Mouse (Mus musculus) stomach, embryonic 14.5 days (tissue): ENCODE measurements around the gene Clk3. TPM values are rescaled to one million over a fixed set of nuclear protein-coding genes. Genes with fewer than 3 reads are reported as not detected.

ENCODE experiments used
- ATAC-seq: fragments of 200-750 bp; cut with Nextera tagmentation; 2 replicates; pipeline ENCODE4 v1.8.0; 2017; ENCODE audit warnings: low read depth, moderate TSS enrichment; ENCODE audit not compliant: insufficient number of reproducible peaks, insufficient read depth, low FRiP score
- H3K27ac ChIP-seq: fragments of 300-500 bp; sonication (generic); 2 replicates; pipeline ENCODE4 v1.5.1; 2014; ENCODE audit warnings: mild to moderate bottlenecking, low read length, moderate library complexity, mixed read lengths
- H3K27me3 ChIP-seq: fragments of 300-500 bp; sonication (generic); 2 replicates; pipeline ENCODE4 v1.6.1; 2014; ENCODE audit warnings: low read length, control low read depth, mixed read lengths; ENCODE audit not compliant: control insufficient read depth, insufficient read depth
- H3K36me3 ChIP-seq: fragments of 300-500 bp; sonication (generic); 2 replicates; pipeline ENCODE4 v1.6.1; 2014; ENCODE audit warnings: mild to moderate bottlenecking, control low read depth, low read length, moderate library complexity, mixed read lengths; ENCODE audit not compliant: control insufficient read depth, insufficient read depth
- H3K4me1 ChIP-seq: fragments of 300-500 bp; sonication (generic); 2 replicates; pipeline ENCODE4 v1.6.1; 2014; ENCODE audit warnings: low read length, control low read depth, mixed read lengths; ENCODE audit not compliant: control insufficient read depth, insufficient read depth
- H3K4me2 ChIP-seq: fragments of 300-500 bp; sonication (generic); replicated peaks from 2 replicates; pipeline ENCODE4 v1.6.1; 2014; ENCODE audit warnings: low read depth, low read length, control low read depth
- H3K4me3 ChIP-seq: fragments of 300-500 bp; sonication (generic); 2 replicates; pipeline ENCODE4 v1.5.1; 2014; ENCODE audit warnings: low read depth, low read length, control low read depth
- H3K9ac ChIP-seq: fragments of 300-500 bp; sonication (generic); replicated peaks from 2 replicates; pipeline ENCODE4 v1.6.1; 2014; ENCODE audit warnings: low read depth, mild to moderate bottlenecking, control low read depth, low read length, moderate library complexity, mixed read lengths
- H3K9me3 ChIP-seq: fragments of 300-500 bp; sonication (generic); 2 replicates; pipeline ENCODE4 v1.6.1; 2016; ENCODE audit warnings: low read depth, low read length, control low read depth; ENCODE audit not compliant: control insufficient read depth
- WGBS: fragments of 180-500 bp; shearing (Covaris S2); extraction: QIAGEN DNeasy Blood & Tissue Kit; methylation state at CpG from one replicate; pipeline ENCODE4 v1.1.7; 2014; 5-methylcytosine and 5-hydroxymethylcytosine counted together
- polyA plus RNA-seq: library from polyadenylated mRNA; unstranded; fragments of >200 nt; fragmentation: Nextera tagmentation; extraction: Ambion mirVana; gene quantifications from 2 replicates; pipeline ENCODE4 v1.2.1, GENCODE M21; 2014

Clk3 gene
- polyA plus RNA-seq, result 66.0 and 73.1 TPM in 2 replicates

GRCm38 (mm10) chr9:57765364-57766351 lies at the start of gene Clk3:
Clk3 (minus strand) TSS chr9:57765860.
- Histone ChIP-seq H3K27ac (peak within 1 kb of the TSS; percentile 98), H3K9me3 (no peaks in the 10 kb centered on the region), H3K4me2 (peak within 1 kb of the TSS; percentile 96), H3K4me3 (peak within 1 kb of the TSS; percentile 94), H3K36me3 (peaks cover 12% of the 10 kb centered on the region), H3K27me3 (no peaks in the 10 kb centered on the region), H3K9ac (peak within 1 kb of the TSS; percentile 94), H3K4me1 (peaks cover 32% of the 10 kb centered on the region; the same call in 1 of the 2 replicates)
- WGBS, result under 1% methylated on average over 90 of the region's 93 CpGs
- ATAC-seq, result no peak; the same call in none of the 2 replicates

GRCm38 (mm10) chr9:57814866-57815265 lies 49.2 kb upstream of the Clk3 start:
- ATAC-seq, result no peak
- H3K9ac ChIP-seq, result no peak overlapping the region
- H3K4me1 ChIP-seq, result peaks cover 30% of the 10 kb centered on the region
- H3K9me3 ChIP-seq, result no peaks in the 10 kb centered on the region
- no peaks in the 10 kb centered on the region for H3K36me3 ChIP-seq
- no peak overlapping the region for H3K27ac ChIP-seq
- no peaks in the 10 kb centered on the region for H3K27me3 ChIP-seq
- no peak overlapping the region for H3K4me2 ChIP-seq
- H3K4me3 ChIP-seq, result no peak overlapping the region
- WGBS, result 9% methylated on average over 3 of the region's 3 CpGs

- WGBS, result 59% methylated on average over 1 of the region's 1 CpGs
- Histone ChIP-seq H3K9me3 (no peaks in the 10 kb centered on the region), H3K27me3 (no peaks in the 10 kb centered on the region), H3K27ac (no peak overlapping the region), H3K4me1 (peaks cover 30% of the 10 kb centered on the region), H3K4me3 (no peak overlapping the region), H3K9ac (no peak overlapping the region), H3K4me2 (no peak overlapping the region), H3K36me3 (no peaks in the 10 kb centered on the region)
- ATAC-seq, result no peak
Measured at GRCm38 (mm10) chr9:57814014-57814413, 48.4 kb upstream of the Clk3 start.

- Histone ChIP-seq H3K27me3 (no peaks in the 10 kb centered on the region), H3K27ac (no peak overlapping the region), H3K36me3 (no peaks in the 10 kb centered on the region), H3K4me2 (no peak overlapping the region), H3K9me3 (no peaks in the 10 kb centered on the region), H3K9ac (no peak overlapping the region), H3K4me1 (peaks cover 24% of the 10 kb centered on the region; the same call in 1 of the 2 replicates), H3K4me3 (no peak overlapping the region)
- 31% methylated on average over 8 of the region's 8 CpGs for WGBS
- no peak for ATAC-seq
Measured at GRCm38 (mm10) chr9:57811793-57812733, 46.4 kb upstream of the Clk3 start.

GRCm38 (mm10) chr9:57810691-57811090 lies 45.0 kb upstream of the Clk3 start:
- Histone ChIP-seq H3K4me1 (peaks cover 21% of the 10 kb centered on the region; the same call in 1 of the 2 replicates), H3K27me3 (no peaks in the 10 kb centered on the region), H3K9me3 (no peaks in the 10 kb centered on the region), H3K4me3 (no peak overlapping the region), H3K36me3 (no peaks in the 10 kb centered on the region), H3K4me2 (no peak overlapping the region), H3K9ac (no peak overlapping the region), H3K27ac (no peak overlapping the region)
- no peak for ATAC-seq
- 59% methylated on average over 3 of the region's 3 CpGs for WGBS

GRCm38 (mm10) chr9:57808771-57809310 lies 43.2 kb upstream of the Clk3 start:
- Histone ChIP-seq H3K36me3 (no peaks in the 10 kb centered on the region), H3K4me2 (no peak overlapping the region), H3K9ac (no peak overlapping the region), H3K27ac (no peak overlapping the region), H3K4me1 (peaks cover 17% of the 10 kb centered on the region; the same call in 1 of the 2 replicates), H3K4me3 (no peak overlapping the region), H3K9me3 (no peaks in the 10 kb centered on the region), H3K27me3 (no peaks in the 10 kb centered on the region)
- 62% methylated on average over 5 of the region's 5 CpGs for WGBS
- no peak for ATAC-seq

- WGBS, result 75% methylated on average over 4 of the region's 4 CpGs
- ATAC-seq, result no peak
- no peaks in the 10 kb centered on the region for H3K9me3 ChIP-seq
- H3K4me2 ChIP-seq, result no peak overlapping the region
- H3K27ac ChIP-seq, result no peak overlapping the region
- H3K36me3 ChIP-seq, result no peaks in the 10 kb centered on the region
- no peak overlapping the region for H3K9ac ChIP-seq
- no peak overlapping the region for H3K4me3 ChIP-seq
- H3K4me1 ChIP-seq, result peaks cover 9% of the 10 kb centered on the region; the same call in 1 of the 2 replicates
- no peaks in the 10 kb centered on the region for H3K27me3 ChIP-seq
Measured at GRCm38 (mm10) chr9:57807174-57807651, 41.6 kb upstream of the Clk3 start.

- Histone ChIP-seq H3K4me1 (peaks cover 9% of the 10 kb centered on the region; the same call in 1 of the 2 replicates), H3K4me2 (no peak overlapping the region), H3K9me3 (no peaks in the 10 kb centered on the region), H3K9ac (no peak overlapping the region), H3K36me3 (no peaks in the 10 kb centered on the region), H3K27me3 (no peaks in the 10 kb centered on the region), H3K4me3 (no peak overlapping the region), H3K27ac (no peak overlapping the region)
- no peak for ATAC-seq
- 26% methylated on average over 1 of the region's 1 CpGs for WGBS
Measured at GRCm38 (mm10) chr9:57806066-57806481, 40.4 kb upstream of the Clk3 start.
